Mouse (Mus musculus): ENCODE data around the gene Bmpr2. TPM values are rescaled to one million over a fixed set of nuclear protein-coding genes. Genes with fewer than 3 reads are reported as not detected.

The Bmpr2 gene
- polyA plus RNA-seq, 1 experiment from 2014 or later = 11.2 TPM

DNA sequence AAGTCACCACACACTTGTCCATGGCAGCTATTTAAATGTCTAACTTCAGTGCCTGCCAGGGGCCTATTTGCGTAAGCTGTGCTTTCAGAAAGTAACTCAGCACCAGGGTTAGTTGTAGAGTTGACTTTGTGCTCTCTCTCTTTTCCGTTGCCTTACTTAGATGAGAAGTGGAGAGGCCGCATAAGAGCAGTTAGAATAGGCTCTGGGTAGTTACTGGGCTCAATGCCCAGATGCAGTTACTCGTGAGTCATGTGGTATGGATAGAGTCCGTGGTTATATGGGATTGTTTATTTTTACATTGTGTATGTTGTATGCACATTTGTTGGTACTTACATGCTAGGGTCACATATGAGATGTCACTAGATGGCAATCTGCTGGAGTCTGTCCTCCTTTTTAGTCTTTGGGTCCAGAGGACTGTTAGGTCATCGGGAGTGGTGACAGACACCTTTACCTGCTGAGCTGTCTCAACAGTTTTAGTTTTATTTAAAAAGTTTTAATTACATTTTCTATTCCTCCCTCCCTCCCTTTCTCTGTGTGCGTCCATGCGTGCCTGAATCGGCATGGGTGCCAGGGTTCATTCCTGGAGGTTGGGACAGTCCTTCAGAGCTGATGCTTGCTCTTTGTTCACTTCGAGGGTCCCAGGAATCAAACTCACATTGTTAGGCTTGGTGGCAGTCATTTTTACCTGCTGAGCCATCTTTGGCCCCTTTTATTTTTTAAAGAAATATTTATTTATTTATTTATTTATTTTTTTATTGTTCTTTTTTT, 152.8 kb downstream of the Bmpr2 start:
- DNase-seq (ENCODE audit: low spot score) = no peak
- no peak for ATAC-seq (ENCODE audit: insufficient number of reproducible peaks, low FRiP score, low TSS enrichment, low read depth)
- Histone ChIP-seq H3K9ac (ENCODE audit: low read length) (no peak overlapping the region), H3K4me2 (ENCODE audit: low read depth, severe bottlenecking) (no peak overlapping the region), H3K27me3 (ENCODE audit: control insufficient read depth, insufficient read depth, low read length) (no peaks in the 10 kb centered on the region), H3K27ac (replicated peaks; ENCODE audit: low read depth, low read length) (no peak overlapping the region), H3K4me1 (ENCODE audit: control insufficient read depth, insufficient read depth, low read length) (peaks cover 7% of the 10 kb centered on the region; the same call in 1 of the 2 replicates), H3K9me3 (ENCODE audit: control insufficient read depth, low read length) (no peaks in the 10 kb centered on the region), H3K36me3 (ENCODE audit: control insufficient read depth, insufficient read depth, low read length) (no peaks in the 10 kb centered on the region), H3K4me3 (ENCODE audit: low read depth, low read length) (no peak overlapping the region)
- WGBS = 90% methylated on average over 10 of the region's 10 CpGs

DNA sequence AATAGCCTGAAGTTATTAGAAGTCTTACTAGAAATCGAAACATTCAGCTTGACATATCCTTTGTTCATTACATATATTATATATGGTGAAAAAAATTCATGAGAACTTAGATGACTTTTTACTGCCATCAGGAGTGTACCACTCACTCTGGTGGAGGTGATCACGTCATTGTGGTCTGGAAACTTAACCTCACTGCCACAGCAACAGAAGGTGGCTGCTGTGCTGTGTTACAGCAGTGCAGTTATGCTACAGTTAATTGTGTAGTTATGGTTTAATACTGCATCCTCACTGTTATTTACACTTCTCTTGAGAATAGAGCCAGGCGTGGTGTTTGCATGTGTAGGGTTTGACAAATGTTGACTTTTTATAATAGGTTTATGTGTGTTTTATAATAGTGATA, 154.2 kb downstream of the Bmpr2 start:
- no peak overlapping the region for H3K9ac ChIP-seq (ENCODE audit: low read length)
- ATAC-seq (ENCODE audit: insufficient number of reproducible peaks, low FRiP score, low TSS enrichment, low read depth) = no peak
- H3K9me3 ChIP-seq (ENCODE audit: control insufficient read depth, low read length) = no peaks in the 10 kb centered on the region
- DNase-seq (ENCODE audit: low spot score) = no peak
- no peaks in the 10 kb centered on the region for H3K36me3 ChIP-seq (ENCODE audit: control insufficient read depth, insufficient read depth, low read length)
- H3K4me1 ChIP-seq (ENCODE audit: control insufficient read depth, insufficient read depth, low read length) = peaks cover 7% of the 10 kb centered on the region; the same call in 1 of the 2 replicates
- no peak overlapping the region for H3K4me2 ChIP-seq (ENCODE audit: low read depth, severe bottlenecking)
- no peaks in the 10 kb centered on the region for H3K27me3 ChIP-seq (ENCODE audit: control insufficient read depth, insufficient read depth, low read length)
- no peak overlapping the region for H3K4me3 ChIP-seq (ENCODE audit: low read depth, low read length)
- no peak overlapping the region for H3K27ac ChIP-seq (replicated peaks; ENCODE audit: low read depth, low read length)
- 82% methylated on average over 3 of the region's 3 CpGs for WGBS

DNA sequence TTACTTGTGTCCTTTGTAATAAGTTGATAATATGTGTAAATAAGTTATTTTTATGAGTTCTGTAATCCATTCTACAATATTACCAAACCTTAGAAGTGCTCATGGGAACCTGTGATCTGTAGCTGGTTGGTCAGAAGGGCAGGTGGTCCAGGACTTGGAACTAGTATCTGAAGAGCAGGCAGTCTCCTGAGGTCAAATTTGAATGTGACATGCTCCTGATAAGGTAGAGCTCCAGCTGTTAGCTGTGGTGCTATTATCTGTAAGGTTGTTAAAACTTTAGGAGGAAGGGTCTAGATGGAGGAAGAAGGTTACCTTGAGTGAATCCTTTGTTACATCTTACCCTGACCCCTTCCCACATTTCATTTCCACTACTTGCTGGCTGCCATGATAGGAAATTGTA, 154.9 kb downstream of the Bmpr2 start:
- H3K4me2 ChIP-seq (ENCODE audit: low read depth, severe bottlenecking) = no peak overlapping the region
- H3K9ac ChIP-seq (ENCODE audit: low read length) = no peak overlapping the region
- no peaks in the 10 kb centered on the region for H3K36me3 ChIP-seq (ENCODE audit: control insufficient read depth, insufficient read depth, low read length)
- no peaks in the 10 kb centered on the region for H3K27me3 ChIP-seq (ENCODE audit: control insufficient read depth, insufficient read depth, low read length)
- H3K4me3 ChIP-seq (ENCODE audit: low read depth, low read length) = no peak overlapping the region
- DNase-seq (ENCODE audit: low spot score) = no peak
- no peak overlapping the region for H3K27ac ChIP-seq (replicated peaks; ENCODE audit: low read depth, low read length)
- H3K4me1 ChIP-seq (ENCODE audit: control insufficient read depth, insufficient read depth, low read length) = peaks cover 7% of the 10 kb centered on the region; the same call in 1 of the 2 replicates
- ATAC-seq (ENCODE audit: insufficient number of reproducible peaks, low FRiP score, low TSS enrichment, low read depth) = no peak
- H3K9me3 ChIP-seq (ENCODE audit: control insufficient read depth, low read length) = no peaks in the 10 kb centered on the region

DNA sequence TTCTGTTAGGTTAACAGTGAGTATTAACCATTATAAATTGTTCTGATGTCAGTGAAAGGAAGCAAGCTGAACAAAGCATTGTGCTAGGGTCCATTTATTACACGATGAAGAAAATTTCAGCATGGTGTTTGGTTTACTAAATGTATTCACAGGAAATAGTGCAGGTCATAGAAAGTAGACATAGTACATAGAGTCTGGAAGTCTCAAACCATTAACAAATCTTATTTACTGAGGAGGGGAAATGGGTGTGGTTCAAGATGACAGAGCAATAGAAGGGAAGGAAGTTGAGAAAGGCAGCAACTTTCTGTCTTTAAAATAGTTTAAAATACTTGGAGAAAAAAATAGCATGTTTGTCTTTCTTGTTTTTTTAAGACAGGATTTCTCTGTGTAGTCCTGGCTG, 160.0 kb downstream of the Bmpr2 start:
- no peak for DNase-seq (ENCODE audit: low spot score)
- ATAC-seq (ENCODE audit: insufficient number of reproducible peaks, low FRiP score, low TSS enrichment, low read depth) = no peak
- WGBS = 96% methylated on average over 1 of the region's 1 CpGs

DNA sequence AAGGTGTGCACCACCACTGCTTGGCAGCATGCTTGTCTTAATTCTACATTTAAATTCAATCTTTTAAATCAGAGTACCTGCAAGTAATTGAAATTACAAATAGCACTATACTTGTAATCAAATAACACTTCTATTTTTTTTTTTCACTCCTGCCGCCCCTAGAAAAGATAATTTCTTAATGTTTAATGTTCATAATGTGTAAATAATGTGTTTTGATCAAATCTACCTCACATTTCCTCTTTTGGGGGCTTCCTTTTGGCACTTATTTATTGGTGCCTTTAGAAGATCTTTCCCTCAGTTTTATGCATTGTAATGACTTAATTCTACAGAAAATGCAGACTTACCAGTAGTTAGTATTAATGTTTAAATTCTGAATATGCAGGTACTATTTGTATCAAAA, 160.5 kb downstream of the Bmpr2 start:
- H3K4me2 ChIP-seq (ENCODE audit: low read depth, severe bottlenecking) = no peak overlapping the region
- H3K4me3 ChIP-seq (ENCODE audit: low read depth, low read length) = no peak overlapping the region
- no peaks in the 10 kb centered on the region for H3K4me1 ChIP-seq (ENCODE audit: control insufficient read depth, insufficient read depth, low read length)
- ATAC-seq (ENCODE audit: insufficient number of reproducible peaks, low FRiP score, low TSS enrichment, low read depth) (no peak), DNase-seq (ENCODE audit: low spot score) (no peak)
- no peaks in the 10 kb centered on the region for H3K9me3 ChIP-seq (ENCODE audit: control insufficient read depth, low read length)
- WGBS = 90% methylated on average over 1 of the region's 1 CpGs
- H3K27me3 ChIP-seq (ENCODE audit: control insufficient read depth, insufficient read depth, low read length) = no peaks in the 10 kb centered on the region
- no peaks in the 10 kb centered on the region for H3K36me3 ChIP-seq (ENCODE audit: control insufficient read depth, insufficient read depth, low read length)
- no peak overlapping the region for H3K27ac ChIP-seq (replicated peaks; ENCODE audit: low read depth, low read length)
- H3K9ac ChIP-seq (ENCODE audit: low read length) = no peak overlapping the region

More for the DNA sequence above, 160.0 kb downstream of the Bmpr2 start:
- H3K4me3 ChIP-seq (ENCODE audit: low read depth, low read length) = no peak overlapping the region
- H3K4me2 ChIP-seq (ENCODE audit: low read depth, severe bottlenecking) = no peak overlapping the region
- H3K27me3 ChIP-seq (ENCODE audit: control insufficient read depth, insufficient read depth, low read length) = no peaks in the 10 kb centered on the region
- no peaks in the 10 kb centered on the region for H3K36me3 ChIP-seq (ENCODE audit: control insufficient read depth, insufficient read depth, low read length)
- no peaks in the 10 kb centered on the region for H3K9me3 ChIP-seq (ENCODE audit: control insufficient read depth, low read length)
- H3K4me1 ChIP-seq (ENCODE audit: control insufficient read depth, insufficient read depth, low read length) = no peaks in the 10 kb centered on the region
- H3K27ac ChIP-seq (replicated peaks; ENCODE audit: low read depth, low read length) = no peak overlapping the region
- H3K9ac ChIP-seq (ENCODE audit: low read length) = no peak overlapping the region

DNA sequence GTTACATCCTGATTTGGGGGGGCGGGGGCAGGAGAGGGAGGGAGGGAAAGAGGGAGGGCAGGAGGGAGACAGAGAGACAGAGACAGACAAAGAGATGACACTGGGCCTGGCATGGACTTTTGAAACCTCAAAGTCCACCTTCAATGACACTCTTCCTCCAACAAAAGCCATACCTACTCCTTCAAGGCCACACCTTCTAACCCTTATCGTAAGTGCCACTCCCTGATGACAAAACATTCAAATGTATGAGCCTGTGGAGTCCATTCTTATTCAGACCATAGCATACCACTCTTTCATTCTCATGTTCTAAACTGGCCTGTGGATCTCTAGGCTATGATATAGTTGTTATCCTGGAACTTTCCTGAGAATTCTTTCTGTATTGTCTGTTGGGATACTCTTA, 161.2 kb downstream of the Bmpr2 start:
- Histone ChIP-seq H3K4me2 (ENCODE audit: low read depth, severe bottlenecking) (no peak overlapping the region), H3K4me1 (ENCODE audit: control insufficient read depth, insufficient read depth, low read length) (no peaks in the 10 kb centered on the region), H3K27ac (replicated peaks; ENCODE audit: low read depth, low read length) (no peak overlapping the region), H3K27me3 (ENCODE audit: control insufficient read depth, insufficient read depth, low read length) (no peaks in the 10 kb centered on the region), H3K9ac (ENCODE audit: low read length) (no peak overlapping the region), H3K36me3 (ENCODE audit: control insufficient read depth, insufficient read depth, low read length) (no peaks in the 10 kb centered on the region), H3K4me3 (ENCODE audit: low read depth, low read length) (no peak overlapping the region), H3K9me3 (ENCODE audit: control insufficient read depth, low read length) (no peaks in the 10 kb centered on the region)
- WGBS = 91% methylated on average over 2 of the region's 2 CpGs
- DNase-seq (ENCODE audit: low spot score) (no peak), ATAC-seq (ENCODE audit: insufficient number of reproducible peaks, low FRiP score, low TSS enrichment, low read depth) (no peak)

DNA sequence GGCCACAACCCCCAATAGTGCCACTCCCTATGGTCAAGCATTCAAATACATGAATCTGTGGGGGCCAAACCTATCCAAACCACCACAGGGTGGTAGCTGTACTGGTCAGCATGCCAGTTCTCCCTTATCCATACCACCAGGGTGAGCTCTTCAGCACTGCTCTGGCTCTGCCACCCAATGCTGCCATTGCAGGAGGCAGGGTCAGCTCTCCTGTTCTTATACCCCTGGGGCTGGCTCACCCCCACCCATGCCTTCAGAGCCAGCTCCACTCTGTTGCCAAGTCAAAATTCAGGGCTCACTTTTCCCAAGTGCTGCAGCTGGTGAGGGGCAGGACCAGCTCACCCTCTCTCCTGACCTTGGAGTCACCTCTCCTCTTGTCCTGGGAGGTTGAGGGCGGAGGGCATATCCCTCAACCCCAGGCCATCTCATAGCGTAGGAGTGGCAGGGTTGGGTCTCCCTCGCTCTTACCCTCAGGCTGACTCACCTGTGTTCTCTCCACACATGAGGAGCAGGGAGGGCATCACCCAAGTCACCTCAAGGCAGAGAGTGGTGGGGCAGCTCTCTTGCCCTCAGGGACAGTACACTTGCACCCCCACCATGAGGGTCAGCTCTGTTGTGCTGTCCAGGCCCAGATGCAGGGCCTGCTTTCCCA, 162.9 kb downstream of the Bmpr2 start:
- Histone ChIP-seq H3K4me1 (ENCODE audit: control insufficient read depth, insufficient read depth, low read length) (no peaks in the 10 kb centered on the region), H3K9me3 (ENCODE audit: control insufficient read depth, low read length) (no peaks in the 10 kb centered on the region), H3K4me3 (ENCODE audit: low read depth, low read length) (no peak overlapping the region), H3K27ac (replicated peaks; ENCODE audit: low read depth, low read length) (no peak overlapping the region), H3K36me3 (ENCODE audit: control insufficient read depth, insufficient read depth, low read length) (no peaks in the 10 kb centered on the region), H3K9ac (ENCODE audit: low read length) (no peak overlapping the region), H3K27me3 (ENCODE audit: control insufficient read depth, insufficient read depth, low read length) (no peaks in the 10 kb centered on the region), H3K4me2 (ENCODE audit: low read depth, severe bottlenecking) (no peak overlapping the region)
- WGBS = 90% methylated on average over 3 of the region's 3 CpGs
- ATAC-seq (ENCODE audit: insufficient number of reproducible peaks, low FRiP score, low TSS enrichment, low read depth) (no peak), DNase-seq (ENCODE audit: low spot score) (no peak)

DNA sequence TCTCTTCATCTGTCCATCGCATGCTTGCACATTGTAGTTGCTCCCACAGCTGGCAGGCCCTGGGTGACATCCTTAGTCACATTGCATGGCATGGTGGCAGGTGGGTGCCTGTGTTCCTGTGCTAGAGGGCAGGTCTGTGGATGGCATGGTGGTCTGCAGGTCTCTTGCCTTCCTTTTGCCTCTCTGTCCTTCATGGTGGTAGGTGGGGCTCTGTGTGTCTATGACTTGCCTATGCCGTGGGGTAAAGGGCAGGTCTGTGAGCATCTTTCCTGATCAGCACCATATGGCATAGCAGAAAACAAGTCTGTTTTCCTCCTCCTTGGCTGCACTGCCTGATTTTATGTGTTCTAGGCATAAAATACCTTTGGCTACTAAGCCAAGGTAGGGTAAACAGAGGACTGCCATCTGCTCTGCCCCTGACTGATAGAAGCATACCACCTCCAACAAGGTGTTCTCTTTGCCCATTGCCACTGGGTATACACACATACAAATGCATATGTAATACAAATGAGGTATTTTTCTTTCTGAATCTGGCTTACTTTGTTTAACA, 164.0 kb downstream of the Bmpr2 start:
- no peak overlapping the region for H3K4me3 ChIP-seq (ENCODE audit: low read depth, low read length)
- no peaks in the 10 kb centered on the region for H3K4me1 ChIP-seq (ENCODE audit: control insufficient read depth, insufficient read depth, low read length)
- no peak overlapping the region for H3K9ac ChIP-seq (ENCODE audit: low read length)
- DNase-seq (ENCODE audit: low spot score) (no peak), ATAC-seq (ENCODE audit: insufficient number of reproducible peaks, low FRiP score, low TSS enrichment, low read depth) (no peak)
- H3K4me2 ChIP-seq (ENCODE audit: low read depth, severe bottlenecking) = no peak overlapping the region
- 71% methylated on average over 2 of the region's 2 CpGs for WGBS
- no peak overlapping the region for H3K27ac ChIP-seq (replicated peaks; ENCODE audit: low read depth, low read length)
- H3K36me3 ChIP-seq (ENCODE audit: control insufficient read depth, insufficient read depth, low read length) = no peaks in the 10 kb centered on the region
- H3K9me3 ChIP-seq (ENCODE audit: control insufficient read depth, low read length) = no peaks in the 10 kb centered on the region
- H3K27me3 ChIP-seq (ENCODE audit: control insufficient read depth, insufficient read depth, low read length) = no peaks in the 10 kb centered on the region
